Mouse (Mus musculus) small intestine, adult 2 months (tissue): Measurements from ENCODE around the gene Arhgap28.

Experiments used
- CTCF ChIP-seq: fragments of 200-500 bp; IDR thresholded peaks from 2 replicates; pipeline ENCODE4 v1.5.1; 2012; ENCODE audit warnings: low read depth, mild to moderate bottlenecking, control low read depth, inconsistent platforms, low read length, moderate library complexity, mixed read lengths; ENCODE audit not compliant: insufficient replicate concordance, insufficient read length; ENCODE audit errors: extremely low read depth
- POLR2A ChIP-seq: fragments of 200-500 bp; IDR thresholded peaks from 2 replicates; pipeline ENCODE4 v1.6.1; 2012; ENCODE audit warnings: low read depth, mild to moderate bottlenecking, control low read depth, inconsistent platforms, low read length, moderate library complexity

DNA sequence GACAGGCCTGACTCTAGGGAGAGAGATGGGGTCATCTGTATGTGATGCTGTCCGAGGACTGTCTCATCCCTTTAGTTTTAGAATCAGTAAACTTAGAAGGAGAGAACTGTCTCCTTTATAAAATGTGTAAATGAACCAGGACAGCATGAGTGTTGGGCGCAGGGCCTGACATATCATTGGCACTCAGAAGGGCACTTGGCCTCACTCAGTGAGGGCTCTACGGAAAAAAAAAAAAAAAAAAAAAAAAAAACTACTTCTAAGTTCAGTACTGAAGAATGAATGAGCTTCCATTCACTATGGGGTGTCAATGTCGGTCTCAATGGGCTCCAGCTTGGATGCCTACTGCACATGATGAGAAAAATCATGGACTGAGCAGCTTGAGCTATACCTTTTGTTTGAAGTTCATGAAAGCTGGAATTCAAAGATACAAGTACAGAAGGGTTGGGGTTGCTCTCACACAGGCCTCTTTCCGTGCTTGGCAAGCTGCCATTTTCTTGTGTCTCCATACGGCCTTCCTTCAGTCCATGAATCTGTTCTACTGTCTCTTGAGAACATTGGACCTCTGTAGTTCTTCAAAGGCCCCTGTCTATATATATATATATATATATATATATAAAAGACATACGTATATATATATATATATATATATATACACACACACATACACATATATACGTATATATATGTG lies 36.9 kb downstream of the Arhgap28 start:
- no peak for TF ChIP-seq CTCF
- TF ChIP-seq POLR2A: no peak
